ENCODE assay signal across 33 mouse cellular contexts in the genomic region with DNA sequence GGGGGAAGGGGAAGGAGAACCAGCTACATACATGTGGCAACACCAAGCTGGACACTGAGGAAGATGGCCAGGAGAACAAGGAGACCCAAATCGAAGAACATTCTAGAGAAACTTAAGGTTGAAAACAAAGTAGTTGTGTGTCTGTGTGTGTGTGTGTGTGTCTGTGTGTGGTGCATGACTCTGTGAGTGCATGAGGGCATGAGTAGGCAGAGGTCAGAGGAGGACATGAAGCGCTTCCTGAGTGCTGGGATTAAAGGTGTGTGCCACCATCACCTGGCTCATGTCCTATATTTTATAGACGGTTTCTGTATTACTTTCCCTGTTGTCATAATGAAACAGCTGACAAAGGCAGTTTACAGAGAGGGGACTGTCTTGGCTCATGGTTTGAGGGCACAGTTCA. TPM values are rescaled to one million over a fixed set of nuclear protein-coding genes. Genes with fewer than 3 reads are reported as not detected.
DNase-seq lines count a peak whose midpoint lies in the region; ATAC-seq and TF ChIP-seq lines count a peak whose summit lies in the region.
"Had no signal": no experiment of that assay in that cellular context is flagged by ENCODE, and none has a peak within 500 bp of the region (broad histone marks: within the 10 kb centered on the region; RNA-seq: fewer than 3 reads in every experiment).

A gene (minus strand): TSS at position 101 of the 400 bp plus-strand sequence.

- no peak for TF ChIP-seq CTCF in intestine, postnatal 0 days (IDR thresholded peaks at IDR 0.05; ENCODE audit: low read depth)

- H3K9ac ChIP-seq in intestine, postnatal 0 days (ENCODE audit: low read depth, low read length), result no peak within 1 kb of the TSS
- no peak within 1 kb of the TSS for H3K9ac ChIP-seq in intestine, embryonic 16.5 days (ENCODE audit: low read depth, low read length)
- no peak within 1 kb of the TSS for H3K9ac ChIP-seq in midbrain, embryonic 11.5 days (ENCODE audit: low read length)
- no peak within 1 kb of the TSS for H3K9ac ChIP-seq in midbrain, embryonic 15.5 days
- H3K9ac ChIP-seq: embryonic facial prominence, embryonic 13.5 days; embryonic facial prominence, embryonic 15.5 days; forebrain, embryonic 12.5 days had no signal

- peak within 1 kb of the TSS; percentile 15 for H3K27ac ChIP-seq in intestine, postnatal 0 days (ENCODE audit: low read depth, low read length)
- H3K27ac ChIP-seq in intestine, embryonic 16.5 days (ENCODE audit: low read length), result no peak within 1 kb of the TSS
- H3K27ac ChIP-seq in midbrain, embryonic 11.5 days (ENCODE audit: low read depth, low read length), result no peak within 1 kb of the TSS
- H3K27ac ChIP-seq in midbrain, embryonic 15.5 days, result no peak within 1 kb of the TSS
- H3K27ac ChIP-seq: embryonic facial prominence, embryonic 13.5 days; embryonic facial prominence, embryonic 15.5 days; forebrain, embryonic 10.5 days; forebrain, embryonic 12.5 days had no signal

- peak; percentile 37 for DNase-seq in midbrain, embryonic 11.5 days (ENCODE audit: low spot score, missing footprints)
- DNase-seq in large intestine, adult 2 months (ENCODE audit: low read depth, low spot score), result peak; percentile 38
- no peak for DNase-seq in adrenal gland, postnatal 14 days
- DNase-seq: adrenal gland, adult 8-10 months; adrenal gland, postnatal 25 days; B cell, adult 2 months; cerebellum, adult 11 months; cerebellum, adult 18-20 months; cerebellum, adult 8-10 months; cerebellum, adult 9-11 months; cerebellum, postnatal 14 days; cerebellum, postnatal 36 days; embryo, embryonic 11 days had no signal

- no peaks in the 10 kb centered on the region for H3K27me3 ChIP-seq in intestine, postnatal 0 days (replicated peaks; ENCODE audit: control insufficient read depth, insufficient read depth, low read length)
- no peaks in the 10 kb centered on the region for H3K27me3 ChIP-seq in intestine, embryonic 16.5 days (replicated peaks; ENCODE audit: control insufficient read depth, insufficient read depth, low read length)
- no peaks in the 10 kb centered on the region for H3K27me3 ChIP-seq in midbrain, embryonic 11.5 days (ENCODE audit: control insufficient read depth, insufficient read depth, low read length)
- no peaks in the 10 kb centered on the region for H3K27me3 ChIP-seq in midbrain, embryonic 15.5 days (replicated peaks)
- H3K27me3 ChIP-seq: CH12.LX; embryonic facial prominence, embryonic 13.5 days; embryonic facial prominence, embryonic 15.5 days; forebrain, embryonic 12.5 days had no signal

- no peaks in the 10 kb centered on the region for H3K9me3 ChIP-seq in intestine, postnatal 0 days (ENCODE audit: control insufficient read depth)
- H3K9me3 ChIP-seq in intestine, embryonic 16.5 days (ENCODE audit: control insufficient read depth, low read length), result no peaks in the 10 kb centered on the region
- no peaks in the 10 kb centered on the region for H3K9me3 ChIP-seq in midbrain, embryonic 11.5 days (ENCODE audit: control insufficient read depth, low read length)
- H3K9me3 ChIP-seq in midbrain, embryonic 15.5 days, result no peaks in the 10 kb centered on the region
- H3K9me3 ChIP-seq: embryonic facial prominence, embryonic 13.5 days; embryonic facial prominence, embryonic 15.5 days; forebrain, embryonic 10.5 days; forebrain, embryonic 12.5 days; G1E had no signal

- H3K4me3 ChIP-seq in intestine, postnatal 0 days (ENCODE audit: low read depth, low read length), result no peak within 1 kb of the TSS
- H3K4me3 ChIP-seq in intestine, embryonic 16.5 days (ENCODE audit: low read length), result no peak within 1 kb of the TSS
- H3K4me3 ChIP-seq in midbrain, embryonic 11.5 days (ENCODE audit: low read depth, low read length), result no peak within 1 kb of the TSS
- H3K4me3 ChIP-seq in midbrain, embryonic 15.5 days, result no peak within 1 kb of the TSS
- H3K4me3 ChIP-seq: embryonic facial prominence, embryonic 13.5 days; embryonic facial prominence, embryonic 15.5 days; erythroblast, embryonic 14.5 days; forebrain, embryonic 10.5 days; forebrain, embryonic 12.5 days had no signal

- H3K36me3 ChIP-seq in intestine, postnatal 0 days (ENCODE audit: control insufficient read depth, insufficient read depth), result no peaks in the 10 kb centered on the region
- no peaks in the 10 kb centered on the region for H3K36me3 ChIP-seq in intestine, embryonic 16.5 days (ENCODE audit: control insufficient read depth, insufficient read depth, low read length)
- H3K36me3 ChIP-seq in midbrain, embryonic 11.5 days (ENCODE audit: control insufficient read depth, insufficient read depth, low read length), result no peaks in the 10 kb centered on the region
- H3K36me3 ChIP-seq in midbrain, embryonic 15.5 days (replicated peaks), result no peaks in the 10 kb centered on the region
- H3K36me3 ChIP-seq: embryonic facial prominence, embryonic 13.5 days; embryonic facial prominence, embryonic 15.5 days; forebrain, embryonic 10.5 days; forebrain, embryonic 12.5 days; G1E had no signal

- H3K4me1 ChIP-seq in intestine, postnatal 0 days (replicated peaks; ENCODE audit: control insufficient read depth, insufficient read depth, low read length), result no peaks in the 10 kb centered on the region
- H3K4me1 ChIP-seq in intestine, embryonic 16.5 days (ENCODE audit: control insufficient read depth, insufficient read depth, low read length), result 0 out of 2 replicates have a peak, but pooled peaks cover 2% of the 10 kb centered on the region
- no peaks in the 10 kb centered on the region for H3K4me1 ChIP-seq in midbrain, embryonic 11.5 days (ENCODE audit: control insufficient read depth, insufficient read depth, low read length)
- no peaks in the 10 kb centered on the region for H3K4me1 ChIP-seq in midbrain, embryonic 15.5 days
- H3K4me1 ChIP-seq: embryonic facial prominence, embryonic 13.5 days; embryonic facial prominence, embryonic 15.5 days; forebrain, embryonic 10.5 days; forebrain, embryonic 12.5 days had no signal

- H3K4me2 ChIP-seq in intestine, postnatal 0 days (replicated peaks; ENCODE audit: low read depth), result no peak within 1 kb of the TSS
- H3K4me2 ChIP-seq in intestine, embryonic 16.5 days (ENCODE audit: low read depth, low read length), result no peak within 1 kb of the TSS
- no peak within 1 kb of the TSS for H3K4me2 ChIP-seq in midbrain, embryonic 11.5 days
- H3K4me2 ChIP-seq in midbrain, embryonic 15.5 days, result no peak within 1 kb of the TSS
- H3K4me2 ChIP-seq: embryonic facial prominence, embryonic 13.5 days; embryonic facial prominence, embryonic 15.5 days; forebrain, embryonic 12.5 days had no signal

- WGBS in intestine, postnatal 0 days, result 78% methylated on average over 3 of the region's 3 CpGs
- 74% methylated on average over 3 of the region's 3 CpGs for WGBS in intestine, embryonic 16.5 days
- WGBS in midbrain, embryonic 11.5 days, result 89% methylated on average over 3 of the region's 3 CpGs
- WGBS in midbrain, embryonic 15.5 days, result 94% methylated on average over 3 of the region's 3 CpGs
- WGBS in large intestine, adult 2 months, result 43% methylated on average over 3 of the region's 3 CpGs

- ATAC-seq in intestine, postnatal 0 days, result peak; percentile 88; the same call in 1 of the 2 replicates
- ATAC-seq in intestine, embryonic 16.5 days, result no peak
- no peak for ATAC-seq in midbrain, embryonic 11.5 days (ENCODE audit: low FRiP score)
- no peak for ATAC-seq in midbrain, embryonic 15.5 days (replicated peaks)
- ATAC-seq: activated CD4-positive, CD25-positive, alpha-beta regulatory T cell, adult 4 months; CD4-positive, CD25-positive, alpha-beta regulatory T cell, adult 4 months; forebrain, embryonic 14.5 days; forebrain, embryonic 16.5 days; Patski had no signal

RNA-seq across cellular contexts. Expression of the gene that starts here (rescaled TPM):
- not detected in 2 replicates for polyA plus RNA-seq in intestine, postnatal 0 days (2015; fragmentation: Nextera tagmentation; extraction: Ambion mirVana)
- not detected in 2 replicates for polyA plus RNA-seq in intestine, embryonic 16.5 days (2015; fragmentation: Nextera tagmentation; extraction: Ambion mirVana)
- not detected in 2 replicates for polyA plus RNA-seq in midbrain, embryonic 11.5 days (2014; fragmentation: Nextera tagmentation; extraction: Ambion mirVana)
- not detected in 2 replicates for polyA plus RNA-seq in midbrain, embryonic 15.5 days (2015; fragmentation: Nextera tagmentation; extraction: Ambion mirVana)
- polyA plus RNA-seq in large intestine, adult 2 months (2012; rRNA removed), result not detected in 2 replicates
- not detected in 2 replicates for total RNA-seq in adrenal gland, postnatal 14 days (2021)
- total RNA-seq: adrenal gland, adult 18-20 months; adrenal gland, adult 8-10 months; adrenal gland, postnatal 25 days; adrenal gland, postnatal 4 days; CH12.LX; common myeloid progenitor, adult 5-6 weeks; G1E had no signal
- polyA plus RNA-seq: activated CD4-positive, CD25-positive, alpha-beta regulatory T cell, adult 4 months; brain, embryonic 14.5 days; CD4-positive, CD25-positive, alpha-beta regulatory T cell, adult 4 months; embryonic facial prominence, embryonic 11.5 days; embryonic facial prominence, embryonic 13.5 days; embryonic facial prominence, embryonic 15.5 days; erythroblast, embryonic 14.5 days; forebrain, embryonic 10.5 days; forebrain, embryonic 12.5 days; forebrain, embryonic 14.5 days; forebrain, embryonic 16.5 days; G1E; Patski had no signal

Comparison
In these comparisons a context has a peak if more than half of its experiments do, and no peak if none do; other contexts are left out.
1. Peak in ATAC-seq and H3K27ac ChIP-seq in intestine, postnatal 0 days; RNA of the gene not detected or under 1 TPM.
2. Peak in DNase-seq in midbrain, embryonic 11.5 days; RNA of the gene not detected or under 1 TPM.
3. Peak in DNase-seq in large intestine, adult 2 months; RNA of the gene not detected or under 1 TPM.